Mouse (Mus musculus): Measurements from ENCODE around the gene S100a3.

Gene S100a3

GRCm38 (mm10) chr3:90626266-90627021 is 66.1 kb downstream of the S100a3 start:
- no peak for DNase-seq (ENCODE audit: low spot score)

- DNase-seq (ENCODE audit: low spot score): no peak
Measured at GRCm38 (mm10) chr3:90627366-90627765, 67.0 kb downstream of the S100a3 start.

DNA sequence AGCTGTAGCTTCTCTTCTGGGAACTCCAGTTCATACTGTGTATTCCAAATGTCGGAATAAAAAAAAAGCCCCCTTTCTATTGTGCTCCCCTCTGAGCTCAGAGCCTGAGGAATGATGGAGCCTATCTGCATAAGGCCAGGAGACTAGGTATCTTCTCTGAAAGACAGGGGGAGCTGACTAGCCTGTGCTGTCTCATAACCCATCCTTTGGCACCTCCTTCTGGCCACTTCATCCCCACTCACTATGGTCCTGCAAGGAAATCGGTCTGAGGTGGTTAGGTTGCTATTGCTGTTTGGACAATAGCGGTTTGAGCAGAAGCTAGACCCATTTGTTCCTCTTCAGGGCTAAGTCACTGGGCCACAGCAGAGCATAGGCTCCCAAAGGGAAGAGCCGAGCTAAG is 67.4 kb downstream of the S100a3 start:
- DNase-seq (ENCODE audit: low spot score): peak; percentile 74

GRCm38 (mm10) chr3:90629298-90629697 is 68.9 kb downstream of the S100a3 start:
- no peak for DNase-seq (ENCODE audit: low spot score)

- DNase-seq (ENCODE audit: low spot score): no peak
Measured at GRCm38 (mm10) chr3:90631984-90632383, 71.6 kb downstream of the S100a3 start.

GRCm38 (mm10) chr3:90638511-90639275 is 78.3 kb downstream of the S100a3 start:
- no peak for DNase-seq (ENCODE audit: low spot score)

DNA sequence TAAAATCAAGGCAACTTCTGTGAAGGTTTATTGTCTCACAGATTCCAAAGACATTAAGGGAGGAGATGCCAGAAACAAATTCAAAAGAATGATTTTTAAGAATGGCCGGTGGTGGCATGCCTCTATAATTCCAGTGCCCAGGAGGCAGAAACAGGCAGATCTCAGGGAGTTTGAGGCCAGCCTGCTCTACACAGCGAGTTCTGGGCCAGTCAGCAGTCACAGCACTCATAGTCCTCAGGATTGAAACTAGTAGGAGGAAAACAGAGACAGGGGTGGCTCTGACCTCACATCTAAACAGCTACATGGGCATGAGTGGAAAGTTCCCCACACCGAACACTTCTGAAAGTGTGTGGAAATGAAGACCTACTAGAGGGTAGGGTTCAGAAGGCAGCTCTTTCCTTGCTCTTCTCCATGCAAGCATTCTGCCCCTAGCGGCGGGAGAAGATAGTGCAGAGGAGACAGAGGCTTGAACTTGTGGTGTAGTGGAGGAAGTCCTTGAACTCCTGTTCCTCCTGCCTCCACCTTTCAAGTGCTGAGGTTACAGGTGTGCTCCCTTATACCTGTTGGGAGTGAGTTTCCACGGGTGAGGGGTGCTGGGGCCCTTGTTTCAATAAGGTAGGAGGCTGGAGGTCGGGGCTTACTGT is 79.3 kb downstream of the S100a3 start:
- DNase-seq (ENCODE audit: low spot score): no peak

DNA sequence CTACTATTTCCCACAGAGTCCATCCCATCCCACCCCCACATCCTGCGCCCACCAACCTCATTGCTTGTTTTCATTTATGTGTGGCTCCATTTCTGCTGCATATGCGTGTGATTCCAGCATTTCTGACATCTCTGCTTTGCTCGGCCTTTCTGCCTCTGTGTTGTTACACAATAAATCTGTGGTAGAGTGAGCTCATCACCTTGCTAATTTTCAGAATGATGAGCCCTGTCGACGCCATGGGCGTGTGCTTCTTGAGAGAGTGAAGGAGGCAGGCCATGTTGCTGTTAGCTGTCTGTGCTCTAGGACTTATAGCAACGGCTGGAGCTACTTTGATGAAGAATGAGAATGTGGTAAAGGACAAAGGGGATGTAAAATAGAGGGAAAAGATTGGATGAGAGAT is 80.6 kb downstream of the S100a3 start:
- no peak for DNase-seq (ENCODE audit: low spot score)

GRCm38 (mm10) chr3:90644220-90644619 is 83.8 kb downstream of the S100a3 start:
- no peak for DNase-seq (ENCODE audit: low spot score)

DNA sequence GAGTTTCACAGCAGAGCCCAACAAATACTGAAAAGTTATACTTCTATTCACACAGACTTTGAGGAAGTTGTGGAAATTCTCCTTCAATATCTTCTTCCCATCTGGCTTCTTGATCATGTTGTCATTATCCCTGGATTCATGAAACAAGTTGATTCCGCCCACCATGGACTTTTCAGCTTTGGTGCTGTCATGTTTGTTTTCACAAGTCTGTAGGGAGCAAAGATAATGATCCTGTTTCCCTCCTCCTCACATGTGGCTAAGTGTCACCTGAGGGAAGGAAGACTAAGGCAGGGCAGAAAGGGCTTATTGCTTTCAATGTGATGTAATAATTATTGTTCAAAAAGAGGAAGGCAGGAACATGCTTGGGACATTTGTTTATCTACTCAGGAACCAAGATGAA is 86.9 kb downstream of the S100a3 start:
- no peak for DNase-seq (ENCODE audit: low spot score)

GRCm38 (mm10) chr3:90648981-90649380 is 88.6 kb downstream of the S100a3 start:
- no peak for DNase-seq (ENCODE audit: low spot score)

DNA sequence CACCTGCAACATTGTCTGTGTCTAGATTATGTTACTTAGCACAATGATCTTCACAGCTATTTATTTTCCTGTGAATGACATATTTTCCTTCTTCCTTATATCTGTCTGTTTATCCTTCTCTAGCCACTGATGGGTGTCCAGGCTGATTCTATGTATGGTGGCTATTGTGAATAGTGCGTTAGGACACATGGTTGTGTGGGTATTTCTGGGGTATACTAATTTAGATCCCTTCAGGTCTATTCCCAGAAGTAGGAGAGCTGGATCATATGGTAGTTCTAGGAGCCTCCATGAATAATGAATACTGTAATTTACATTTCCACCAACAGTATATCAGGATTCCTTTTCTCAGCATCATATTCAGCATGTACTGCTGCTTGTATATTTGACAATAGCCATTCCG is 89.5 kb downstream of the S100a3 start:
- no peak for DNase-seq (ENCODE audit: low spot score)

All from MN1 (cell line).